Mouse (Mus musculus) MEL-GATA-1-ER (cell line): ENCODE measurements around the gene Sbk1.
"Not testable (repeated sequence)": the region's sequence is repeated elsewhere in the genome, so short reads cannot be mapped to it uniquely, and the experiment has no call there.

Source experiments
- DNase-seq: peaks from one replicate; pipeline ENCODE4 v3.0.0-alpha.2; 2012; ENCODE audit warnings: low read depth; ENCODE audit errors: extremely low read depth

The Sbk1 gene

GRCm38 (mm10) chr7:126286311-126286710, 13.9 kb downstream of the Sbk1 start:
- no peak for DNase-seq

GRCm38 (mm10) chr7:126287493-126288103, 15.2 kb downstream of the Sbk1 start:
- no peak for DNase-seq

- DNase-seq, result no peak
These were observed 15.7 kb downstream of the Sbk1 start for GRCm38 (mm10) chr7:126288104-126288497.

- DNase-seq, result peak; percentile 74
These were observed 16.2 kb downstream of the Sbk1 start for GRCm38 (mm10) chr7:126288571-126289091.

GRCm38 (mm10) chr7:126289371-126289770, 17.0 kb downstream of the Sbk1 start:
- DNase-seq, result no peak

- DNase-seq, result no peak
These were observed 17.5 kb downstream of the Sbk1 start for GRCm38 (mm10) chr7:126289956-126290355.

GRCm38 (mm10) chr7:126291681-126292545, 19.5 kb downstream of the Sbk1 start:
- DNase-seq, result no peak

- no peak for DNase-seq
These were observed 20.7 kb downstream of the Sbk1 start for GRCm38 (mm10) chr7:126293091-126293490.

- DNase-seq, result no peak
These were observed 25.4 kb downstream of the Sbk1 start for GRCm38 (mm10) chr7:126297579-126298460.

GRCm38 (mm10) chr7:126298856-126299255, 26.4 kb downstream of the Sbk1 start:
- no peak for DNase-seq

GRCm38 (mm10) chr7:126301831-126302230, 29.4 kb downstream of the Sbk1 start:
- DNase-seq, result not testable (repeated sequence)

- DNase-seq, result no peak
These were observed 39.4 kb downstream of the Sbk1 start for GRCm38 (mm10) chr7:126311822-126312221.

GRCm38 (mm10) chr7:126313309-126313708, 40.9 kb downstream of the Sbk1 start:
- DNase-seq, result no peak

- no peak for DNase-seq
These were observed 41.9 kb downstream of the Sbk1 start for GRCm38 (mm10) chr7:126314273-126314672.

- DNase-seq, result peak; percentile 69
These were observed 51.3 kb downstream of the Sbk1 start for GRCm38 (mm10) chr7:126323729-126324128.

- DNase-seq, result no peak
These were observed 52.4 kb downstream of the Sbk1 start for GRCm38 (mm10) chr7:126324791-126325190.

- DNase-seq, result not testable (repeated sequence)
These were observed 53.3 kb downstream of the Sbk1 start for GRCm38 (mm10) chr7:126325576-126326273.

GRCm38 (mm10) chr7:126328848-126329247, 56.4 kb downstream of the Sbk1 start:
- DNase-seq, result not testable (repeated sequence)

- DNase-seq, result no peak
These were observed 57.7 kb downstream of the Sbk1 start for GRCm38 (mm10) chr7:126329907-126330645.

- no peak for DNase-seq
These were observed 58.3 kb downstream of the Sbk1 start for GRCm38 (mm10) chr7:126330693-126331092.
